Mouse (Mus musculus): ENCODE results near the gene Srp72. TPM values are rescaled to one million over a fixed set of nuclear protein-coding genes. Genes with fewer than 3 reads are reported as not detected.

Gene Srp72
- 30.6 and 99.1 TPM in 2 replicates for polyA plus RNA-seq (2012; ENCODE audit: low replicate concordance)

DNA sequence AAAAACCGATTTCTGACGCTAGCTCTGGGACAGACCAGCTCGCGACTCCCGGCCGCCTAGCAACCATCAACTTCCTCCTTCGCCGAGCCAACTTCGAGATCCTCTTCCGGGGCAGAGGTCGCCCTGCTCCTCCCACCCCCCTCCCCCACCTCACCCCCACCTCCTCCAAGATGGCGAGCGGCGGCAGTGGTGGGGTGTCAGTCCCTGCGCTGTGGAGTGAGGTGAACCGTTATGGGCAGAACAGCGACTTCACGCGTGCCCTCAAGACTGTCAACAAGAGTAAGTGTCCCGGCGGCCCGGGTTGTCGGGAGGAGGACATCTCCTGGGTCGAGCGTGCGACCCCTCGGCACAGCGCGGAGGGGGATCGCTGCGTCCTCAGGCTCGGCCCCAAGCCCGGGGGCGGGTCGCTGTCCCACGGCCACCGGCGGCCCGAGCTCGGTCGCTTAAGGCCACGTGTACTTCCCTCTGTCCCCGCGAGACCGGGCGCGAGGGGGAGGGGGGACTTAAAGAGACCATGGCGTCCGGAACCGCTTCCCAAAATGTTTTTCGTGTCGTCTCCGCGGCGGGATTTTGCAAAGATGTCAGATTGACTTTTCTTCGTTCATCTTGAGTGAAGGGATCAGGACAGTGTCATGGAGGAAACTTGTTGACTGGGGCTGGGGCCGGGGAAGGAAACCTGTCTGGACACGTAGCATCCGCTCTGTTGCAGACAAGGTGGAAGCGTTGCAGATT is at the start of gene Srp72:
Srp72 (plus strand) TSS at position 130 of the 732 bp plus-strand sequence.

DNA sequence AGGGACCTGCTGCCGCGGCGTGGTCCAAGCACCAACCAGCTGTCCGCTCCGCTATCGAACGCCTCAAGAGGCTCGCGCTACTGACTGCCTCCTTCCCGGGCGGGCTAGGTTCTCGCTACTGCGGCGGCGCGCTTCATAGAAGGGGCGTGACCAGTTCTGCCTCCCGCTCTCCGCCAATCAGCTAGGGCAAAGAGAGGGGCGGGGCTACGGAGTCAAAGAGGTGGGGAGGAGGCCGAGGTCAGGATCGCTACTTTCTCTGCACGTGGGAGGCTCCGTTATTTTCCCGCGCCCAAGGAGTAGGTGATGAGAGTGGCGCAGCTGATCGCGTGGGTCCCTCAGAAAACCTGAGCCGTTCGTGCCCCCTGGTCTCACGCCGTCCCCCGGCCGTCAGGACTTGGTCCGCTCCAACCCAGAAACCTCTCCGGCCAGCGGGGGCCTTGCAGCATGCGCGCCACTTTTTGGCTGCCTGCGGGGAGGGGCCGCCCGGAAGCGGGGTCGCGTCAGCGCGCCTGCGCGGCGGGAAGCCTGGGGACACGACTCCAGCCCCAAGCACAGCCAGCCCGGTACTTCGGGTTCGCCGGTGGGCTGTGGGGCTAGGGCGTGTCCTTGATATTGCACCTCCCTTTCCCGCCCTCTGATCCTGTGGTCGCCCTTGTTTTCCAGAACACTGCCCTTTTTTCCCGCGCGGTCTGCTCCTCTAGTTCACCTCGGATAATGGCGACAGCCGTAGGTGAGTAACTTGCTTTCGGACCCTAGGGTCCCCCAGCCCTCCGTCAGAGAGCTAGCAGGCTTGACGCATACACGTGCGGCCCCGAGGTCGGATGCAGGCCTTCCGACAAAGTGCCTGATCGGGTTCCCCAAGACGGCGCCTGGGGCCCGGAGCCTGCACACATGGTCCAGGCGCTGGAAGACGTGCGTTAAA is 23.1 kb upstream of the Srp72 start, which contains the start of the genes Paics and Ppat:
Paics (plus strand) TSS at position 202 of the 922 bp plus-strand sequence.
Ppat (minus strand) TSS at position 473 of the 922 bp plus-strand sequence.

DNA sequence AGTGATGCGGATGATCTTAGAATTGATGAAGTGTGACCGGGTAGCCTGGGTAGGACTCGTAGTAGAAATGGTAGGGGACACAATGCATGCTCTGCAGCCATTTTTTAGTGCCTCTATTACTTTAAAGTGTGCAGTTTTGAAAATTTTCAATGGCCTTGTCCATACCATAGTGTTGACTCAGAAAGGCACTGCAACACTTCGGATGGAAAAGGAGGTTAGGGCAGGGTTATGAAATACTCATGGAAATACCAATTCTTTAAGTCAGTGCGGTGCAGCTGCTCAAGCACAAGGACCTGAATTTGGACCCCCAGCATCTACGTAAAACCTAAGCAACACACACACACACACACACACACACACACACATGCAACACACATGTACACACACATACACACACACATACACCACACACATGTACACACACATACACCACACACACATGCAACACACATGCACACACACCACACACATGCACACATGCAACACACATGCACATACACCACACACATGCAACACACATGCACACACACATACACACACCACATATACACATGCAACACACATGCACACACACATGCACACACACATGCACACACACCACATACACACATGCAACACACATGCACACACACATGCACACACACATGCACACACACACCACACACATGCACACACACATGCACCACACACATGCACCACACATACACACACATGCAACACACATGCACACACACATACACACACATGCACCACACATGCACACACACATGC is 29.8 kb downstream of the Srp72 start, which contains the start of gene Arl9:
Arl9 (plus strand) TSS at position 5 of the 771 bp plus-strand sequence.

DNA sequence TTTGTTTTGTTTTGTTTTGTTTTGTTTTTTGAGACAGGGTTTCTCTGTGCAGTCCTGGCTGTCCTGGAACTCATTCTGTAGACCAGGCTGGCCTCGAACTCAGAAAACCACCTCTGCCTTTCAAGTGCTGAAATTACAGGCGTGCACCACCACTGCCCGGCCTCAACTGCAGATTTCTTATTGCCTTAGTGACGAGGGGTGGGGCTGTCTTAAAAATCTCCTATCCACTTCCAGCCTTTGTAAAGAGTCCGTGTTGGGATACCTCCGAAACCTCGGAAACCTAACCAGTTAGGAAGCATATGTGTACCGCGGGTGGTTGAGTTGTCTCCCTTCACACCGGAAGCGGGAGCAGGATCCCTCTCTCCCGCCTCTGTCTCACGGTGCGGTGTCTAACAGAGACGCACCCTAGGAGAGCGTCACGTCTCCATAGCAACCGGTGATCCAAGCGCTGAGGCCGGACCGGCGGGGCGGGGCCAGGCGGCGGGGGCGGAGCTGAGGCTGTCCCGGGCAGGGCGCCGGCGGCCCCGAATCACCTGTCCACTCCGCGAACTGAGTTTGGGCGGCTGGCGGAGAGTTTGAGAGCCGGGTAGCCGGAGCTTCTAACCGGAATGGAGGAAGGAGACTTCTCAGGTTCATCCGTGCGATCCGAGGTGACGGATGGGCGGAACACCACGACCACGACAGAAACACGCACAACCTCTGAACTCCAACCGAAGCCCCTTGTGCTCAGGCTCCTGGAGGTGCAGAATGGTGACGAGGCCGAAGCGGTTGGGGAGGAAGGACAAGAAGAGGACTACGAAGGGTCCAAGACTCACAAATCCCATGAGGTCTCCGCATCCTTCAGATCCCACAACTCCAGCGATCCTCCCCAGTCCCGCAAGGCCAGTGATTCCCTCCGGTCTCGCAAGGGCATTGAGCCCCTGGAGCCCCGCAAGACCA is 41.3 kb downstream of the Srp72 start, which contains the start of gene Thegl:
Thegl (plus strand) TSS at position 480 of the 939 bp plus-strand sequence.

Other genes with a start within 250 kb of the Srp72 start
- 0.56 and 3.6 TPM in 2 replicates for gene Aasdh, start 69.2 kb upstream of the Srp72 start, polyA plus RNA-seq (2012; ENCODE audit: low replicate concordance)
- 10.7 and 43.2 TPM in 2 replicates for gene Paics, start 23.4 kb upstream of the Srp72 start, polyA plus RNA-seq (2012; ENCODE audit: low replicate concordance)
- gene Ppat, start 23.1 kb upstream of the Srp72 start, polyA plus RNA-seq (2012; ENCODE audit: low replicate concordance), result 7.0 and 13.3 TPM in 2 replicates
- 0.39 TPM in 1 of 2 replicates, not detected in the other for gene Arl9, start 29.4 kb downstream of the Srp72 start, polyA plus RNA-seq (2012; ENCODE audit: low replicate concordance)
- 0.14 and 1.3 TPM in 2 replicates for gene Thegl, start 41.3 kb downstream of the Srp72 start, polyA plus RNA-seq (2012; ENCODE audit: low replicate concordance)
- gene Hopx, start 140.4 kb downstream of the Srp72 start, polyA plus RNA-seq (2012; ENCODE audit: low replicate concordance), result 1.1 and 2.7 TPM in 2 replicates
- gene Spink2, start 236.8 kb downstream of the Srp72 start, polyA plus RNA-seq (2012; ENCODE audit: low replicate concordance), result not detected in 2 replicates

All from leukemia stem cell, adult 10-12 weeks (primary cell).